Mouse (Mus musculus) liver, embryonic 13.5 days (tissue): ENCODE measurements around the gene Map3k5. TPM values are rescaled to one million over a fixed set of nuclear protein-coding genes. Genes with fewer than 3 reads are reported as not detected.

Experiments used
- ATAC-seq: fragments of 200-750 bp; cut with Nextera tagmentation; 2 replicates; pipeline ENCODE4 v1.8.0; 2017; ENCODE audit warnings: low read depth, mild to moderate bottlenecking, moderate number of reproducible peaks, moderate library complexity
- DNase-seq: peaks from one replicate; pipeline ENCODE4 v3.0.0; 2022
- H3K27ac ChIP-seq: fragments of 300-500 bp; sonication (generic); 2 replicates; pipeline ENCODE4 v1.5.1; 2015; ENCODE audit warnings: moderate library complexity, mild to moderate bottlenecking, inconsistent platforms
- H3K27me3 ChIP-seq: fragments of 300-500 bp; sonication (generic); 2 replicates; pipeline ENCODE4 v1.6.1; 2015; ENCODE audit warnings: mild to moderate bottlenecking, inconsistent platforms
- H3K36me3 ChIP-seq: fragments of 300-500 bp; sonication (generic); 2 replicates; pipeline ENCODE4 v1.6.1; 2015; ENCODE audit warnings: mild to moderate bottlenecking, inconsistent platforms
- H3K4me1 ChIP-seq: fragments of 300-500 bp; sonication (generic); replicated peaks from 2 replicates; pipeline ENCODE4 v1.6.1; 2015; ENCODE audit warnings: inconsistent platforms
- H3K4me2 ChIP-seq: fragments of 300-500 bp; sonication (generic); 2 replicates; pipeline ENCODE4 v1.6.1; 2015; ENCODE audit warnings: inconsistent platforms, mild to moderate bottlenecking, moderate library complexity
- H3K4me3 ChIP-seq: fragments of 300-500 bp; sonication (generic); replicated peaks from 2 replicates; pipeline ENCODE4 v1.5.1; 2015; ENCODE audit warnings: mild to moderate bottlenecking, inconsistent platforms
- H3K9ac ChIP-seq: fragments of 300-500 bp; sonication (generic); 2 replicates; pipeline ENCODE4 v1.6.1; 2015; ENCODE audit warnings: mild to moderate bottlenecking, inconsistent platforms
- H3K9me3 ChIP-seq: fragments of 300-500 bp; sonication (generic); replicated peaks from 2 replicates; pipeline ENCODE4 v1.6.1; 2016; ENCODE audit warnings: inconsistent platforms
- WGBS: fragments of 180-500 bp; shearing (Covaris S2); methylation state at CpG from one replicate; pipeline ENCODE4 v1.1.7; 2015; ENCODE audit not compliant: insufficient replicate concordance; 5-methylcytosine and 5-hydroxymethylcytosine counted together
- polyA plus RNA-seq: library from polyadenylated mRNA; unstranded; fragments of >200 nt; fragmentation: Nextera tagmentation; extraction: Ambion mirVana; gene quantifications from 2 replicates; pipeline ENCODE4 v1.2.1, GENCODE M21; 2015

The Map3k5 gene
- polyA plus RNA-seq, 1 experiment from 2014 or later, result 0.78 TPM

DNA sequence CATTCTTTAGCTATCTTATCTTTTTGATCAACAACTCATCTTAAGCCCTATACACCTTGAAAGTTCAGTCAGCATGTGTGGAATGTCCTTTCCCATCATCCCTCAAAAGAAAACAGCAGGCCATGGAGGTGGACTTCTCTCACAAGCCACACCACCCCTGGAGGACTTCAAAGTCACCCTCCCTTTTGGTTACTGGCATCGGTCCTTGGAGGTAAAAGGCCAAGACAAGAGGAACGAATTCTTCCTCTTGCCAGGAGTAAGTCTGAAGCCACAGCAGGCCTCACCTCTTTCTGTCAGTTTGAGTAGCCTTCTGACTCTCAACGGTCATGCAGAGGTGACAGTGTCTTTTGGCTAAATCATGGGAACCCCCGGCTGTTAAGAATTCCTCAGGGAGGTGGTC lies 250.1 kb downstream of the Map3k5 start:
- Histone ChIP-seq H3K27ac (no peak overlapping the region), H3K4me3 (no peak overlapping the region), H3K9ac (no peak overlapping the region), H3K9me3 (no peaks in the 10 kb centered on the region), H3K27me3 (no peaks in the 10 kb centered on the region), H3K4me2 (no peak overlapping the region), H3K36me3 (no peaks in the 10 kb centered on the region), H3K4me1 (peaks cover 47% of the 10 kb centered on the region)
- WGBS, result 68% methylated on average over 4 of the region's 4 CpGs
- no peak for ATAC-seq
- no peak for DNase-seq

DNA sequence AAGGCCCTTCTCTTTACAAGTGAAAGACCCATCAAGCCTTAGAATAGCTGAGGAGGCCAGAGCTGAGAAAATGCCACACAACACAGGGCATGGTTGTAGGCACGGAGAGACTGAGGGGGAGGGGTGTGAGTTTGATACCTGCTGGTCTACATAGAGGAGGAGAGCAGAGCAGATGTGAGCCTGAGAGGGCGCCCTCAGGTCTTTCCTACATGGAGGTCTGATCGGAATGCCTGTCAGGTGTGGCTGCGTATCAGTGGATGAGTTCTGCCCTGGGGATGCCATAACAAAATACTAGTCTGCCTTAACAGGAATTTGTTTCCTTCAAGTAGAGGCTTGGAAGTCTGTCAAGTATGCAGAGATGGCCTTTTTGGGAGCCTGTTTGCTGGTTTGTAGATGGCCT lies 251.0 kb downstream of the Map3k5 start:
- 73% methylated on average over 4 of the region's 4 CpGs for WGBS
- no peak overlapping the region for H3K4me2 ChIP-seq
- no peaks in the 10 kb centered on the region for H3K36me3 ChIP-seq
- H3K27ac ChIP-seq, result no peak overlapping the region
- no peak for ATAC-seq
- no peak overlapping the region for H3K4me3 ChIP-seq
- H3K9ac ChIP-seq, result no peak overlapping the region
- H3K4me1 ChIP-seq, result peaks cover 50% of the 10 kb centered on the region
- no peaks in the 10 kb centered on the region for H3K27me3 ChIP-seq
- no peaks in the 10 kb centered on the region for H3K9me3 ChIP-seq
- no peak for DNase-seq

DNA sequence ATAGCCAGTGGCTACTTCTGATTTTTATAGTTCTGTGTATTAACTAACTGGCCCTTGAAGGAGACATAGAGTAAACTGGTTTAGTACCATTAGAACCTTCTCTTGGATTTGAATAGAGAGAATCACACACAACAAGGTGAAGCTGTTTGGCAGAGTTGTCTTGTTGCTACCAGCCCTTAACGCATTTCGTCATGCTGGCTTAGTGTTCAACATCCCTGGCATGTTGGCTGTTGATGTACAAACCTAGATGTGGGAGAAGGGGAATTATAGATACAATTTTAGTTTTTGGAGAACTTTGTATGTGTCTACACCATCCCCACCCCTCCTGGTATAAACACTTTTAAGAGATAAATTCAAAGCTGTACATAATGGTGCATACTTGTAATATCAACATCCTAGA lies 251.5 kb downstream of the Map3k5 start:
- Histone ChIP-seq H3K4me1 (peaks cover 53% of the 10 kb centered on the region), H3K4me3 (no peak overlapping the region), H3K9ac (no peak overlapping the region), H3K27ac (no peak overlapping the region), H3K36me3 (no peaks in the 10 kb centered on the region), H3K9me3 (no peaks in the 10 kb centered on the region), H3K4me2 (no peak overlapping the region), H3K27me3 (no peaks in the 10 kb centered on the region)
- no peak for DNase-seq
- 77% methylated on average over 2 of the region's 2 CpGs for WGBS
- ATAC-seq, result no peak

DNA sequence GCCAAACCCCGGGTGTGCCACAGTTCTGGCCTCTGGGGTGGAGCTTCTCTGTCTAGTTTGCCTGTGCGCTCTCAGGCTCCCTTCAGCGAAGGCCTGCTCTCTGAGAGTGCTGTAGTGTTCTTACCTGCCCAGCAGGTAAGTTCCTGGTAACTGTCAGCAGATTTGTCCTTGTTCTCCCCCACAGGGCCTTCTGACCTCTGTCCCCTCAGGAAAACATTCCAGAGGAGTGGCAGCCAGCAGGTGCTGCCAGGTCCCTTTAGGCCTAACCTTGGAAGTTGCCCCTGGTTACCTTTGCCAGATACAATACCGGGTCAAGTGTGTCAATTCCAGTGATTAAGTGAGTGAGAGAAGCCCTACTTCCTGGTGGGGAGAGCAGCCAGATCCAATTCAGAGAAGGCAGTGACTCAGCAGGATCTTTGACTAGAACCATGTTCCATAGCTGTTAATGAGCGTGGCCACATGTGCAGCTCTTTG lies 252.6 kb downstream of the Map3k5 start:
- no peaks in the 10 kb centered on the region for H3K27me3 ChIP-seq
- no peak overlapping the region for H3K4me2 ChIP-seq
- H3K27ac ChIP-seq, result no peak overlapping the region
- H3K36me3 ChIP-seq, result no peaks in the 10 kb centered on the region
- DNase-seq (no peak), ATAC-seq (no peak; the same call in 1 of the 2 replicates)
- no peak overlapping the region for H3K4me3 ChIP-seq
- WGBS, result 66% methylated on average over 5 of the region's 5 CpGs
- no peaks in the 10 kb centered on the region for H3K9me3 ChIP-seq
- peaks cover 43% of the 10 kb centered on the region for H3K4me1 ChIP-seq
- no peak overlapping the region for H3K9ac ChIP-seq

DNA sequence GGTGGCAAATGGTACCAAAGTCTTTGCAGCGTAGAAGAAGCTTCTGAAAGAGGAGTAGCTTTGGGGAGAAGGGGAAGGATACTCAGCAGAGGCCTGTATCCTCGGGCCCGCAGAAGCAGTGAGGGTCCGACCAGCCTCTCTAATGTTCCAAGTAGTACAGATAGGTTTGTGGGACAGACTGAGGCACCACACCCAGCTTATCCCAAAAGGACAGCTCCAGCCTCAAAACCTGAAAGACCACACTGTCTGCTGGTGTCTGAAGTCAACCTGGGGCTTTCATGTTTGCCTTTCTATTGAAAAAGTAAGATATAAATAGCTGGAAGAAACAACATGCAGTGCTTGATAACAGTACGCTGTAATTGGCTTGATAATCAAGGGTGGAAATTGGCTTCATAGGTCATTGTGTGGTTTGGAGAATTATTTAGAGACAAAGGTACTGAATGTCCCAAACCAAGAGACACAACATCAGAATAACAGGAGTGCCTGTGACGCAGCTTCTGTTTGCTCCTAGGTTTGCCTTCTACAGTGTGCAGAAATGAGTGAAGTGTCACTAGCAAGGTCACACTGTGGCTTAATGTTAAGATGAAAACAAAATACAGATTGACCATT lies 256.0 kb downstream of the Map3k5 start:
- 28% methylated on average over 6 of the region's 6 CpGs for WGBS
- Histone ChIP-seq H3K9me3 (no peaks in the 10 kb centered on the region), H3K4me1 (peaks cover 40% of the 10 kb centered on the region), H3K27me3 (no peaks in the 10 kb centered on the region), H3K27ac (no peak overlapping the region), H3K9ac (no peak overlapping the region), H3K4me2 (no peak overlapping the region), H3K36me3 (no peaks in the 10 kb centered on the region), H3K4me3 (no peak overlapping the region)
- ATAC-seq, result peak; percentile 69
- no peak for DNase-seq

Other genes starting within 250 kb of the Map3k5 start
- gene Il20ra, start 221.9 kb upstream of the Map3k5 start, polyA plus RNA-seq, result 0.20 and 0.25 TPM in 2 replicates
- 4.4 and 4.9 TPM in 2 replicates for gene Slc35d3, start 83.0 kb upstream of the Map3k5 start, polyA plus RNA-seq
- gene Pex7, start 26.8 kb upstream of the Map3k5 start, polyA plus RNA-seq, result 28.0 and 28.2 TPM in 2 replicates
- gene Map7, start 214.0 kb downstream of the Map3k5 start, polyA plus RNA-seq, result 4.3 TPM in 2 replicates